Mouse (Mus musculus) embryo, embryonic 10 days (tissue): ENCODE results near the gene Gpr89.

Experiments used
- DNase-seq: peaks from one replicate; pipeline ENCODE4 v3.0.0-alpha.2; 2015; ENCODE audit warnings: low spot score

Gpr89 gene

GRCm38 (mm10) chr3:96821581-96821980 lies 83.6 kb downstream of the Gpr89 start:
- DNase-seq: no peak

- no peak for DNase-seq
Observed at GRCm38 (mm10) chr3:96820116-96820915, 84.8 kb downstream of the Gpr89 start.
